Mouse (Mus musculus): Measurements from ENCODE around the gene Phc1. TPM values are rescaled to one million over a fixed set of nuclear protein-coding genes. Genes with fewer than 3 reads are reported as not detected.

The Phc1 gene
- total RNA-seq, 2 experiments from 2014 or later = 60.1 to 62.5 TPM

GRCm38 (mm10) chr6:122299621-122300133, 40.7 kb downstream of the Phc1 start:
- DNase-seq (ENCODE audit: low spot score in 2 of 2) = no peak
- intact Hi-C loops (cut with DNase I) = loop anchor here (5.0 kb wide), 1 partner anchor 737 kb away; no protein-coding TSS in a partner anchor

GRCm38 (mm10) chr6:122298223-122298609, 42.1 kb downstream of the Phc1 start:
- no peak for DNase-seq (ENCODE audit: low spot score in 2 of 2)
- intact Hi-C loops (cut with DNase I) = no loop called here

- peak; percentile 11 to 16 for DNase-seq (ENCODE audit: low spot score in 2 of 2)
Measured at GRCm38 (mm10) chr6:122297279-122298222, 42.8 kb downstream of the Phc1 start.

GRCm38 (mm10) chr6:122296918-122297278, 43.5 kb downstream of the Phc1 start:
- intact Hi-C loops (cut with DNase I) = no loop called here
- no peak for DNase-seq (ENCODE audit: low spot score in 2 of 2)

More at GRCm38 (mm10) chr6:122297279-122298222, 42.8 kb downstream of the Phc1 start:
- intact Hi-C loops (cut with DNase I) = no loop called here

- intact Hi-C loops (cut with DNase I) = no loop called here
- DNase-seq (ENCODE audit: low spot score in 2 of 2) = no peak
Measured at GRCm38 (mm10) chr6:122295242-122295641, 45.1 kb downstream of the Phc1 start.

- intact Hi-C loops (cut with DNase I) = no loop called here
- no peak for DNase-seq (ENCODE audit: low spot score in 2 of 2)
Measured at GRCm38 (mm10) chr6:122294290-122294689, 46.1 kb downstream of the Phc1 start.

- intact Hi-C loops (cut with DNase I) = no loop called here
Measured at GRCm38 (mm10) chr6:122293796-122294195, 46.6 kb downstream of the Phc1 start.

GRCm38 (mm10) chr6:122293121-122293520, 47.2 kb downstream of the Phc1 start:
- no peak for DNase-seq (ENCODE audit: low spot score in 2 of 2)
- intact Hi-C loops (cut with DNase I) = no loop called here

More at GRCm38 (mm10) chr6:122293796-122294195, 46.6 kb downstream of the Phc1 start:
- no peak for DNase-seq (ENCODE audit: low spot score in 2 of 2)

- intact Hi-C loops (cut with DNase I) = no loop called here
- DNase-seq (ENCODE audit: low spot score in 2 of 2) = no peak
Measured at GRCm38 (mm10) chr6:122292184-122292583, 48.2 kb downstream of the Phc1 start.

- intact Hi-C loops (cut with DNase I) = no loop called here
- no peak for DNase-seq (ENCODE audit: low spot score in 2 of 2)
Measured at GRCm38 (mm10) chr6:122291735-122292134, 48.6 kb downstream of the Phc1 start.

- DNase-seq (ENCODE audit: low spot score in 2 of 2) = no peak
- intact Hi-C loops (cut with DNase I) = no loop called here
Measured at GRCm38 (mm10) chr6:122291264-122291663, 49.1 kb downstream of the Phc1 start.

GRCm38 (mm10) chr6:122290253-122290652, 50.1 kb downstream of the Phc1 start:
- DNase-seq (ENCODE audit: low spot score in 2 of 2) = no peak
- intact Hi-C loops (cut with DNase I) = no loop called here

- intact Hi-C loops (cut with DNase I) = no loop called here
- DNase-seq (ENCODE audit: low spot score in 2 of 2) = no peak
Measured at GRCm38 (mm10) chr6:122289313-122289712, 51.0 kb downstream of the Phc1 start.

- DNase-seq (ENCODE audit: low spot score in 2 of 2) = no peak
- intact Hi-C loops (cut with DNase I) = no loop called here
Measured at GRCm38 (mm10) chr6:122288263-122288662, 52.1 kb downstream of the Phc1 start.

- DNase-seq (ENCODE audit: low spot score in 2 of 2) = no peak
- intact Hi-C loops (cut with DNase I) = no loop called here
Measured at GRCm38 (mm10) chr6:122284823-122285222, 55.5 kb downstream of the Phc1 start.

- DNase-seq (ENCODE audit: low spot score in 2 of 2) = no peak
Measured at GRCm38 (mm10) chr6:122284304-122284703, 56.1 kb downstream of the Phc1 start.

GRCm38 (mm10) chr6:122283429-122283828, 56.9 kb downstream of the Phc1 start:
- intact Hi-C loops (cut with DNase I) = no loop called here
- no peak for DNase-seq (ENCODE audit: low spot score in 2 of 2)

More at GRCm38 (mm10) chr6:122284304-122284703, 56.1 kb downstream of the Phc1 start:
- intact Hi-C loops (cut with DNase I) = no loop called here

- intact Hi-C loops (cut with DNase I) = no loop called here
- no peak for DNase-seq (ENCODE audit: low spot score in 2 of 2)
Measured at GRCm38 (mm10) chr6:122282782-122283181, 57.6 kb downstream of the Phc1 start, which contains the start of gene Klrg1. TSS of gene Klrg1 (minus strand) at chr6:122282882.

- intact Hi-C loops (cut with DNase I) = no loop called here
- DNase-seq (ENCODE audit: low spot score in 2 of 2) = no peak
Measured at GRCm38 (mm10) chr6:122276565-122276964, 63.8 kb downstream of the Phc1 start.

GRCm38 (mm10) chr6:122274546-122274945, 65.8 kb downstream of the Phc1 start:
- no peak for DNase-seq (ENCODE audit: low spot score in 2 of 2)
- intact Hi-C loops (cut with DNase I) = no loop called here

GRCm38 (mm10) chr6:122270152-122270551, 70.2 kb downstream of the Phc1 start:
- DNase-seq (ENCODE audit: low spot score in 2 of 2) = no peak
- intact Hi-C loops (cut with DNase I) = no loop called here

All from left cerebral cortex, postnatal 36 days (tissue).